Mouse (Mus musculus) midbrain, embryonic 14.5 days (tissue): Measurements from ENCODE around the gene Vamp4. TPM values are rescaled to one million over a fixed set of nuclear protein-coding genes. Genes with fewer than 3 reads are reported as not detected.

Experiments used
- ATAC-seq: fragments of 200-750 bp; cut with Nextera tagmentation; 2 replicates; pipeline ENCODE4 v1.8.0; 2017; ENCODE audit warnings: moderate number of reproducible peaks, moderate library complexity; ENCODE audit not compliant: low FRiP score, low TSS enrichment
- DNase-seq: peaks from one replicate; pipeline ENCODE4 v3.0.0-alpha.2; 2015
- H3K27ac ChIP-seq: fragments of 300-500 bp; sonication (generic); replicated peaks from 2 replicates; pipeline ENCODE4 v1.5.1; 2014; ENCODE audit warnings: mild to moderate bottlenecking, low read depth, low read length, moderate library complexity
- H3K27me3 ChIP-seq: fragments of 300-500 bp; sonication (generic); 2 replicates; pipeline ENCODE4 v1.6.1; 2014; ENCODE audit warnings: low read length, control low read depth, mixed read lengths; ENCODE audit not compliant: control insufficient read depth, insufficient read depth
- H3K36me3 ChIP-seq: fragments of 300-500 bp; sonication (generic); 2 replicates; pipeline ENCODE4 v1.6.1; 2014; ENCODE audit warnings: low read length, control low read depth; ENCODE audit not compliant: control insufficient read depth, insufficient read depth
- H3K4me1 ChIP-seq: fragments of 300-500 bp; sonication (generic); 2 replicates; pipeline ENCODE4 v1.6.1; 2014; ENCODE audit warnings: mild to moderate bottlenecking, antibody characterized with exemption, low read length, control low read depth; ENCODE audit not compliant: control insufficient read depth, insufficient read depth
- H3K4me2 ChIP-seq: fragments of 300-500 bp; sonication (generic); 2 replicates; pipeline ENCODE4 v1.6.1; 2014; ENCODE audit warnings: mild to moderate bottlenecking, low read length, moderate library complexity
- H3K4me3 ChIP-seq: fragments of 300-500 bp; sonication (generic); replicated peaks from 2 replicates; pipeline ENCODE4 v1.5.1; 2014; ENCODE audit warnings: low read depth, low read length
- H3K9ac ChIP-seq: fragments of 300-500 bp; sonication (generic); replicated peaks from 2 replicates; pipeline ENCODE4 v1.6.1; 2014; ENCODE audit warnings: mild to moderate bottlenecking, low read length, moderate library complexity
- H3K9me3 ChIP-seq: fragments of 300-500 bp; sonication (generic); 2 replicates; pipeline ENCODE4 v1.6.1; 2016; ENCODE audit warnings: low read length, control low read depth, mixed read lengths; ENCODE audit not compliant: control insufficient read depth
- WGBS: fragments of 180-500 bp; shearing (Covaris S2); extraction: QIAGEN DNeasy Blood & Tissue Kit; methylation state at CpG from one replicate; pipeline ENCODE4 v1.1.7; 2014; 5-methylcytosine and 5-hydroxymethylcytosine counted together
- polyA plus RNA-seq: library from polyadenylated mRNA; unstranded; fragments of >200 nt; fragmentation: Nextera tagmentation; extraction: Ambion mirVana; gene quantifications from 2 replicates; pipeline ENCODE4 v1.2.1, GENCODE M21; 2014

Vamp4 gene
- polyA plus RNA-seq, 1 experiment from 2014 or later = 71.3 TPM

DNA sequence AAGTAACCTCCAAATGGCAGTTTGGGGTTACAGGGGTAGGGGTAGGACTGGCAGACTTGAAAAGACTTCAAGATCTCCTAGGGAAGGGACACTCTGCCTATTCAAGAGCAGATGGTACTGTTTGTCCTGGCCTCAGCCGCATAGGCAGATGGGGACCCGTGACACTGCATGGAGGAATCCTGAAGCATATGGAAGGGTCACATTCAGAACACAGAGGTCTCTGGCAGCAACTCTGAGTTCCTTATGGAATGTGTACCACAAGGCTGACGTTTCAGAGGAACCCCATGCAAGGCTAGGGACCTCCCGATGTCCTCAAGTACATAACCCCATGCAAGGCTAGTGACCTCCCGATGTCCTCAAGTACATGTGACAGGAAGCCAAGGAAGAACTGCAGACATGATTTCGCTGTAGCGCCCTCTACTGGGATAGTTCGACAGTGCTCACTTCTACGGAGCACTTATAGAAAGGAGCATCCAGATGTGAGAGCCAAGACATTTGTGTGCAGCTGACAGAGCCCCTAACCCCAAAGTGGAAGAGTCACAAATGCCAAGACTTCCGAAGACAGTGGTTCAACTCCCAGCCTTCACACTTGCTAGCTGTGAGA, 75.9 kb downstream of the Vamp4 start:
- H3K4me3 ChIP-seq = no peak overlapping the region
- no peaks in the 10 kb centered on the region for H3K4me1 ChIP-seq
- no peaks in the 10 kb centered on the region for H3K36me3 ChIP-seq
- 83% methylated on average over 10 of the region's 10 CpGs for WGBS
- DNase-seq (no peak), ATAC-seq (no peak)
- no peak overlapping the region for H3K4me2 ChIP-seq
- no peak overlapping the region for H3K9ac ChIP-seq
- no peaks in the 10 kb centered on the region for H3K27me3 ChIP-seq
- H3K27ac ChIP-seq = no peak overlapping the region
- H3K9me3 ChIP-seq = no peaks in the 10 kb centered on the region

DNA sequence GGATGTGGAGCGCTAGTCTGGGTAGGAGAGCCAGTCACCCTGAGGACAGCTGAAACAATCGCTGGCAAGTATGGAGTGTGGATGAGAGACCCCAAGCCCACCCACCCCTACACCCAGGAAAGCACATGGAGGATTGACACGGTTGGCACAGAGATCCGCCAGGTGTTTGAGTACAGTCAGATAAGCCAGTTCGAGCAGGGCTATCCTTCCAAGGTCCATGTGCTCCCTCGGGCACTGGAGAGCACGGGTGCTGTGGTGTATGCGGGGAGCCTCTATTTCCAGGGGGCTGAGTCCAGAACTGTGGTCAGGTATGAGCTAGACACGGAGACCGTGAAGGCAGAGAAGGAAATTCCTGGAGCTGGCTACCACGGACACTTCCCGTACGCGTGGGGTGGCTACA, 78.1 kb downstream of the Vamp4 start:
- no peak overlapping the region for H3K4me3 ChIP-seq
- H3K36me3 ChIP-seq = no peaks in the 10 kb centered on the region
- 93% methylated on average over 14 of the region's 14 CpGs for WGBS
- H3K4me1 ChIP-seq = no peaks in the 10 kb centered on the region
- H3K4me2 ChIP-seq = no peak overlapping the region
- H3K27ac ChIP-seq = no peak overlapping the region
- H3K9me3 ChIP-seq = no peaks in the 10 kb centered on the region
- H3K9ac ChIP-seq = no peak overlapping the region
- DNase-seq = no peak
- no peak for ATAC-seq
- H3K27me3 ChIP-seq = no peaks in the 10 kb centered on the region

Other genes starting within 250 kb of the Vamp4 start
- gene Dnm3, start 92.5 kb upstream of the Vamp4 start, polyA plus RNA-seq = 60.1 and 62.0 TPM in 2 replicates
- 12.7 and 15.1 TPM in 2 replicates for gene Mettl13, start 22.0 kb upstream of the Vamp4 start, polyA plus RNA-seq
- gene Myoc, start 68.6 kb downstream of the Vamp4 start, polyA plus RNA-seq = 0.13 TPM in 1 of 2 replicates, not detected in the other
- gene Myocos, start 87.7 kb downstream of the Vamp4 start, polyA plus RNA-seq = not detected in 2 replicates
- gene Prrc2c, start 170.0 kb downstream of the Vamp4 start, polyA plus RNA-seq = 165 TPM in 2 replicates
- gene Fmo4, start 243.5 kb downstream of the Vamp4 start, polyA plus RNA-seq = 0.27 and 0.33 TPM in 2 replicates